Mouse (Mus musculus) ES-E14 (cell line): ENCODE data around the gene Htr2b. TPM values are rescaled to one million over a fixed set of nuclear protein-coding genes. Genes with fewer than 3 reads are reported as not detected.

ENCODE experiments used
- DNase-seq: peaks from one replicate; pipeline ENCODE4 v3.0.0-alpha.2; 2013; ENCODE audit warnings: low read depth, low spot score
- H3K27ac ChIP-seq: 2 replicates; pipeline ENCODE4 v1.5.1; 2012; ENCODE audit warnings: low read depth, mild to moderate bottlenecking, low read length, moderate library complexity, mixed read lengths; ENCODE audit not compliant: poor library complexity, insufficient read depth, severe bottlenecking
- H3K36me3 ChIP-seq: 2 replicates; pipeline ENCODE4 v1.6.1; 2012; ENCODE audit warnings: mild to moderate bottlenecking, low read length, moderate library complexity, mixed read lengths; ENCODE audit not compliant: control insufficient read depth, poor library complexity, insufficient read depth, severe bottlenecking
- H3K4me1 ChIP-seq, 2 experiments: fragments of 150-350 bp in 1 of 2; sonication (generic) in 1 of 2; 2 replicates each; pipeline ENCODE4 v1.6.1; 2012; ENCODE audit warnings: low read length in 2 of 2, mild to moderate bottlenecking in 1 of 2, mixed read lengths in 1 of 2; ENCODE audit not compliant: control insufficient read depth in 2 of 2, insufficient read depth in 2 of 2, poor library complexity in 1 of 2
- H3K4me3 ChIP-seq, 2 experiments: fragments of 150-350 bp in 1 of 2; sonication (generic) in 1 of 2; 2 replicates each; pipeline ENCODE4 v1.5.1; 2012; ENCODE audit warnings: low read length in 2 of 2, low read depth in 1 of 2, mild to moderate bottlenecking in 1 of 2, mixed read lengths in 1 of 2; ENCODE audit not compliant: insufficient read depth in 1 of 2, poor library complexity in 1 of 2, severe bottlenecking in 1 of 2
- H3K9ac ChIP-seq: 2 replicates; pipeline ENCODE4 v1.6.1; 2012; ENCODE audit warnings: low read depth, mild to moderate bottlenecking, low read length, mixed read lengths; ENCODE audit not compliant: poor library complexity, insufficient read depth, severe bottlenecking
- H3K9me3 ChIP-seq: fragments of 150-350 bp; sonication (generic); 2 replicates; pipeline ENCODE4 v1.6.1; 2012; ENCODE audit warnings: low read depth, mild to moderate bottlenecking, low read length; ENCODE audit not compliant: control insufficient read depth, insufficient read depth
- CHD2 ChIP-seq: IDR thresholded peaks from 2 replicates; pipeline ENCODE4 v1.6.1; 2014; ENCODE audit warnings: mild to moderate bottlenecking, low read depth, low read length, inconsistent platforms
- HCFC1 ChIP-seq: IDR thresholded peaks from 2 replicates; pipeline ENCODE4 v1.6.1; 2012; ENCODE audit warnings: low read length, inconsistent platforms, borderline replicate concordance; ENCODE audit not compliant: insufficient read depth
- MAFK ChIP-seq: IDR thresholded peaks from 2 replicates; pipeline ENCODE4 v1.6.1; 2014; ENCODE audit warnings: mild to moderate bottlenecking, low read depth, low read length, inconsistent platforms; ENCODE audit not compliant: insufficient read depth
- ZC3H11A ChIP-seq: IDR thresholded peaks from 2 replicates; pipeline ENCODE4 v1.6.1; 2012; ENCODE audit warnings: low read depth, mild to moderate bottlenecking, inconsistent platforms, low read length, borderline replicate concordance
- ZNF384 ChIP-seq: IDR thresholded peaks from 2 replicates; pipeline ENCODE4 v1.6.1; 2012; ENCODE audit warnings: low read depth, low read length, inconsistent platforms
- in situ Hi-C, 2 experiments: fragments of 600-800 bp; cut with MboI; formaldehyde crosslinking; loops; one replicate each; pipeline ENCODE4 v1.15.1; 2025; ENCODE audit warnings: low sequenced_read_pairs in 2 of 2, inconsistent platforms in 1 of 2; ENCODE audit not compliant: unreplicated experiment in 2 of 2
- total RNA-seq: library from RNA; depleted of rRNA; stranded (reverse); fragments of 300-350 nt; gene quantifications from 2 replicates; pipeline ENCODE4 v1.2.3, GENCODE M21; 2012

The Htr2b gene
- total RNA-seq, 1 experiment: 0.13 TPM

DNA sequence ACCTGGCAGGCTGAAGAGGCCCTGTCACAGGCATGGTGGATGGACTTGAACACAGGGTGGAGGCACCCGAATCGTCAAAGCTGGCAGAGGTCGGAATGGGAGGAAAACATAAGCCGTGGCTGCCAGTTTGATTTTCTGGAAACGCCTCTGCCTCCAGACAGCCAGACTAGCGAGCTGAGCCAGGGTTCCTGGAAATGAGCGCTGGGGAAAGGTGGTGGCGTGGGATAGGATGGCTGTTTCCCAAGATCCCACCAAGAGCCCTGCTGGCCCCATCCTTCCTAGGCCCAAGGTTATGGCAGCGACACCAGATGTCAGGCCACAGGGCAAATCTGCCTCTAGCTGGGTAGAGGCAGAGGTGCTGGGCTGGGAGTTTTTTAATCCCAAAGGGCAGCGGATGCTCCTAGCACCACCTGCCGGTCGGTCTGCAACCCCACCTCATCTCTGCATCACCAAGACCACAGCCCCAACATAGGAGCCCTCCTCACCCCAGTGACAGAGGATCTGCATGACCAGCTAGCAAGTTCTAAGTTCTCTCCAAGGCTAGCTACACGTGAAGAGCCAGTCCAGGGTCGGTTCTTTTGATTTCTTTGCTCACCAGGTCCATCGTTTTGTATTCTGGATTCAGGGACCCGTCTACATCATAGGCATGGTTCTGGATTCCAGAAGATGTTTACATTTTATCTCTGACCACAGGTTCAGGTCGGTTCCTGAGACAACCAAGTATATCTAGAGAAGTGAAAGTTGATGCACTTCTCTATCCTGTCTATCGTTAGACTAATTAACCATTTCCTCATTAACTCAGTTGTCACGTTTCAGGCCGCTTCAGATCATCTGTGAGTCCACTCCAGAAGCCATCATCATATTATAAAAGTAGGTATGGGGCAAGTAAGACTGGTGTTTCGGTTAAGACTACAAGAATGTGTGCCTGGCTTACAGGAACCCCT is 32.5 kb upstream of the Htr2b start:
- no peak overlapping the region for H3K27ac ChIP-seq
- peak; percentile 19 for DNase-seq
- TF ChIP-seq CHD2: no peak
- no peak for TF ChIP-seq ZC3H11A
- TF ChIP-seq HCFC1: no peak
- 0 out of 2 replicates have a peak, but pooled peaks have one; percentile 36 for TF ChIP-seq ZNF384
- H3K36me3 ChIP-seq: peaks cover 6% of the 10 kb centered on the region; the same call in 1 of the 2 replicates
- H3K4me1 ChIP-seq: no peaks in the 10 kb centered on the region; a peak in 1 of 4 replicates
- in situ Hi-C loops: no loop called here
- H3K4me3 ChIP-seq: no peak overlapping the region
- H3K9ac ChIP-seq: no peak overlapping the region
- no peaks in the 10 kb centered on the region for H3K9me3 ChIP-seq

DNA sequence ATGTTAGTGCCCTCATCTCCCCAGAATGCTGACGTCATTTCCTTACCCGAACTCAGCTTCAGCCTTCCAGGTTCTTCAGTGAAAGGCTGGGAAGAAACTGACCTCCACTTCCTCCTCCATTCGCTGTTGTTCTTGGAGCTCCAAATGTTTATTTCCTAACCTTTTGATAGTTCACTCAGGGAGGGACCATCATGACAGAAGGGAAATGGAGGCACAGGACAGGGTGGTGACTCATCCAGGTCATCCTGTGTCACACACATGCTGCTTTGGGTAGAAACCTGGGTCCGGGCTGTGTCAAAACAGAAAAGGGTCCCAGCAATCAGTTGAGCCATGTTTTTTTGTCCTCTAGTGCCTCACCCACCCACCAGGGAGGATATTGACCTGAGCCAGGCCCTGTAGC is 31.4 kb upstream of the Htr2b start:
- Histone ChIP-seq H3K9me3 (no peaks in the 10 kb centered on the region), H3K9ac (no peak overlapping the region), H3K4me1 (no peaks in the 10 kb centered on the region; a peak in 1 of 4 replicates), H3K4me3 (no peak overlapping the region), H3K27ac (no peak overlapping the region), H3K36me3 (peaks cover 9% of the 10 kb centered on the region)
- no peak for DNase-seq
- no peak for TF ChIP-seq MAFK
- no peak for TF ChIP-seq CHD2
- no peak for TF ChIP-seq ZNF384
- TF ChIP-seq HCFC1: no peak
- TF ChIP-seq ZC3H11A: no peak
- in situ Hi-C loops: no loop called here

DNA sequence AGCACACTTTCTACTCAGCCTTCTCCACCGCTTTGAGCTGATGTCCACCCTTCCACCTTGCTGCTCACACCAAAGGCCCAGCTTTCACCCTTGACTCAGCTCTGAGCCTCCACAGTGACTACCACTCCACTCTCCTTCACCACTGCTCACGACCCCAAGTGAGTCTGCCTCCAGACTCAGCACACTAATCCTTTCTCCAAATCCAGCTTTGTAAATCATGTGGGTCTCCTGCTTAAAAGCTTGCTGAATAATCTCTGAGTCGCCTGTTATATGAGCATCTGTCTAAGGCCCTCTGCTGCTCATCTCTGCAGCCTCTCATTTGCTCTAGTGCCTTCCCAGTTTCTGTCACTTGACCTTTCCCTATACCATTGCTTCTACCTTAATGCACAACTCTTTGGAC is 29.3 kb upstream of the Htr2b start:
- Histone ChIP-seq H3K9me3 (no peaks in the 10 kb centered on the region), H3K4me1 (no peaks in the 10 kb centered on the region; a peak in 1 of 4 replicates), H3K9ac (no peak overlapping the region), H3K36me3 (peaks cover 18% of the 10 kb centered on the region), H3K4me3 (no peak overlapping the region), H3K27ac (no peak overlapping the region)
- in situ Hi-C loops: no loop called here
- no peak for DNase-seq
- TF ChIP-seq HCFC1 (no peak), MAFK (no peak), ZC3H11A (no peak), CHD2 (no peak), ZNF384 (no peak)

DNA sequence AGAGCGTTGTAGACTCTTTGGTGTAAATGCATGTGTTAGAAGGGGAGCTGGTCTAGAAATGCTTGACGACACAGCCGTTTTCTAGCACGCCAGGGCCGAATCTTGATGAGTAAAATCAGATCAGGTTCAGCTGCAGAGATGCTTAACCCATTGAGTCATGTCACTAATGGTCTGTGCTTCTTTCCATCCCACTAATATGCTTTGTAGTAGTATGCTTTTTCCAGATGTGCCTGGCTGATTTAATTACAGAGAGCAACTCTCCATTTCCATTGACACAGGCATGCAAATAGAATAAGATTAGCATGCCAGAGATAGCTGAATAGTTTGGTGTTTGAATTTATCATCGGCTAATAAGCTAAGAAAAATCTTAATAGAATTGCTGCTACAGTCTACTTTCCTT is 23.5 kb upstream of the Htr2b start:
- H3K27ac ChIP-seq: no peak overlapping the region
- DNase-seq: no peak
- no peaks in the 10 kb centered on the region for H3K4me1 ChIP-seq
- H3K9ac ChIP-seq: no peak overlapping the region
- in situ Hi-C loops: no loop called here
- no peaks in the 10 kb centered on the region for H3K9me3 ChIP-seq
- H3K36me3 ChIP-seq: peaks cover 21% of the 10 kb centered on the region
- TF ChIP-seq ZC3H11A (no peak), HCFC1 (no peak), ZNF384 (no peak), CHD2 (no peak), MAFK (no peak)
- no peak overlapping the region for H3K4me3 ChIP-seq
